Mouse (Mus musculus) cortical plate, adult 2 months (tissue): ENCODE measurements around the gene Nfe2l1.

Experiments used
- CTCF ChIP-seq: fragments of 200-500 bp; IDR thresholded peaks from 2 replicates; pipeline ENCODE4 v1.5.1; 2011; ENCODE audit warnings: mild to moderate bottlenecking, control low read depth, low read length; ENCODE audit not compliant: insufficient read depth; ENCODE audit errors: extremely low read depth
- POLR2A ChIP-seq: fragments of 200-500 bp; IDR thresholded peaks from 2 replicates; pipeline ENCODE4 v1.6.1; 2011; ENCODE audit warnings: mild to moderate bottlenecking, low read length, control low read depth; ENCODE audit not compliant: insufficient read depth; ENCODE audit errors: extremely low read depth

DNA sequence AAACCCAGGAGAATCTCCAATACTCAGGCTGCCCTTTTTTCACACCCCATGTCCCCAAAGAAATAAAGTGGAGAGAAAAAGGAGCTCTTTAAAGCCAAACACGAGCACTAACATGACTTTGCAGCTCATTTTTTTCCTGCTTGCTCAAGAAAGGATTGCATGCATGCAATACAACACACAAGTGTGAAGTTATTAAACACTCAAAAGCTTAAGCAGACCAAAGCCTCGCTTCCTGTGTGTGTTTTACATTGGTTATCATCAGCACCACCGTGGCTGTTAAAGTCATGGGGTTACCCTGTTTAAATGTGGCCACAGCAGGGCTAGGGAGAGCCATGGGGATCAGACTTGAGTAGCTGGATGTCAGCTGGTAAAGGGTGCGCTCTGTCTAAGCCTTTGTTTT, 47.3 kb upstream of the Nfe2l1 start:
- TF ChIP-seq CTCF (no peak), POLR2A (no peak)
